Mouse (Mus musculus): Measurements from ENCODE around the gene Bex6. TPM values are rescaled to one million over a fixed set of nuclear protein-coding genes. Genes with fewer than 3 reads are reported as not detected.

Gene Bex6
- total and polyA plus RNA-seq, 2 experiments from 2014 or later, result not detected

- H3K36me3 ChIP-seq (ENCODE audit: insufficient read depth), result no peaks in the 10 kb centered on the region
- H3K4me3 ChIP-seq (ENCODE audit: low read depth, low read length), result no peak overlapping the region
- WGBS, result 71% methylated on average over 11 of the region's 11 CpGs
- no peak for DNase-seq
- no peak for ATAC-seq
- no peaks in the 10 kb centered on the region for H3K27me3 ChIP-seq (ENCODE audit: insufficient read depth, low read length)
- no peak overlapping the region for H3K27ac ChIP-seq (ENCODE audit: low read depth, low read length)
- H3K4me2 ChIP-seq (ENCODE audit: low read depth), result no peak overlapping the region
- TF ChIP-seq CTCF (IDR thresholded peaks at IDR 0.05; ENCODE audit: low read depth), result no peak
- no peak overlapping the region for H3K9ac ChIP-seq
- H3K4me1 ChIP-seq (ENCODE audit: insufficient read depth), result no peaks in the 10 kb centered on the region
- H3K9me3 ChIP-seq (ENCODE audit: low read length), result no peaks in the 10 kb centered on the region
Observed at GRCm38 (mm10) chr16:32173401-32173800, 6.2 kb upstream of the Bex6 start.

- Histone ChIP-seq H3K9ac (no peak overlapping the region), H3K4me2 (ENCODE audit: low read depth) (no peak overlapping the region), H3K27me3 (ENCODE audit: insufficient read depth, low read length) (no peaks in the 10 kb centered on the region), H3K9me3 (ENCODE audit: low read length) (no peaks in the 10 kb centered on the region), H3K36me3 (ENCODE audit: insufficient read depth) (no peaks in the 10 kb centered on the region), H3K4me1 (ENCODE audit: insufficient read depth) (no peaks in the 10 kb centered on the region), H3K4me3 (ENCODE audit: low read depth, low read length) (no peak overlapping the region), H3K27ac (ENCODE audit: low read depth, low read length) (no peak overlapping the region)
- DNase-seq (no peak), ATAC-seq (no peak)
- 87% methylated on average over 8 of the region's 8 CpGs for WGBS
- no peak for TF ChIP-seq CTCF (IDR thresholded peaks at IDR 0.05; ENCODE audit: low read depth)
Observed at GRCm38 (mm10) chr16:32174340-32175005, 5.2 kb upstream of the Bex6 start.

- no peaks in the 10 kb centered on the region for H3K4me1 ChIP-seq (ENCODE audit: insufficient read depth)
- 94% methylated on average over 4 of the region's 4 CpGs for WGBS
- TF ChIP-seq CTCF (IDR thresholded peaks at IDR 0.05; ENCODE audit: low read depth), result no peak; the same call in 1 of the 2 replicates
Observed at GRCm38 (mm10) chr16:32175029-32175428, 4.6 kb upstream of the Bex6 start.

GRCm38 (mm10) chr16:32176896-32177686 lies 2.5 kb upstream of the Bex6 start:
- H3K4me1 ChIP-seq (ENCODE audit: insufficient read depth), result no peaks in the 10 kb centered on the region
- no peak overlapping the region for H3K4me2 ChIP-seq (ENCODE audit: low read depth)
- H3K4me3 ChIP-seq (ENCODE audit: low read depth, low read length), result no peak overlapping the region
- no peaks in the 10 kb centered on the region for H3K36me3 ChIP-seq (ENCODE audit: insufficient read depth)
- no peak overlapping the region for H3K9ac ChIP-seq
- no peaks in the 10 kb centered on the region for H3K9me3 ChIP-seq (ENCODE audit: low read length)
- no peak for TF ChIP-seq CTCF (IDR thresholded peaks at IDR 0.05; ENCODE audit: low read depth)
- no peak for ATAC-seq
- no peak overlapping the region for H3K27ac ChIP-seq (ENCODE audit: low read depth, low read length)
- DNase-seq, result no peak
- 50% methylated on average over 18 of the region's 18 CpGs for WGBS
- no peaks in the 10 kb centered on the region for H3K27me3 ChIP-seq (ENCODE audit: insufficient read depth, low read length)

More at GRCm38 (mm10) chr16:32175029-32175428, 4.6 kb upstream of the Bex6 start:
- DNase-seq (no peak), ATAC-seq (no peak)
- Histone ChIP-seq H3K36me3 (ENCODE audit: insufficient read depth) (no peaks in the 10 kb centered on the region), H3K27me3 (ENCODE audit: insufficient read depth, low read length) (no peaks in the 10 kb centered on the region), H3K9me3 (ENCODE audit: low read length) (no peaks in the 10 kb centered on the region), H3K4me2 (ENCODE audit: low read depth) (no peak overlapping the region), H3K4me3 (ENCODE audit: low read depth, low read length) (no peak overlapping the region), H3K27ac (ENCODE audit: low read depth, low read length) (no peak overlapping the region), H3K9ac (no peak overlapping the region)

GRCm38 (mm10) chr16:32186056-32186455 lies 6.4 kb downstream of the Bex6 start:
- H3K4me2 ChIP-seq (ENCODE audit: low read depth), result no peak overlapping the region
- WGBS, result 97% methylated on average over 5 of the region's 5 CpGs
- no peaks in the 10 kb centered on the region for H3K9me3 ChIP-seq (ENCODE audit: low read length)
- H3K4me3 ChIP-seq (ENCODE audit: low read depth, low read length), result no peak overlapping the region
- H3K27ac ChIP-seq (ENCODE audit: low read depth, low read length), result no peak overlapping the region
- ATAC-seq, result no peak
- no peak for DNase-seq
- H3K27me3 ChIP-seq (ENCODE audit: insufficient read depth, low read length), result no peaks in the 10 kb centered on the region
- no peak for TF ChIP-seq CTCF (IDR thresholded peaks at IDR 0.05; ENCODE audit: low read depth)
- no peak overlapping the region for H3K9ac ChIP-seq
- H3K4me1 ChIP-seq (ENCODE audit: insufficient read depth), result no peaks in the 10 kb centered on the region
- H3K36me3 ChIP-seq (ENCODE audit: insufficient read depth), result no peaks in the 10 kb centered on the region

GRCm38 (mm10) chr16:32189109-32189508 lies 9.5 kb downstream of the Bex6 start:
- Histone ChIP-seq H3K4me3 (ENCODE audit: low read depth, low read length) (no peak overlapping the region), H3K9me3 (ENCODE audit: low read length) (no peaks in the 10 kb centered on the region), H3K27me3 (ENCODE audit: insufficient read depth, low read length) (no peaks in the 10 kb centered on the region), H3K9ac (no peak overlapping the region), H3K4me1 (ENCODE audit: insufficient read depth) (no peaks in the 10 kb centered on the region), H3K36me3 (ENCODE audit: insufficient read depth) (no peaks in the 10 kb centered on the region), H3K27ac (ENCODE audit: low read depth, low read length) (no peak overlapping the region), H3K4me2 (ENCODE audit: low read depth) (no peak overlapping the region)
- DNase-seq (peak; percentile 58), ATAC-seq (peak; percentile 81)
- WGBS, result 39% methylated on average over 6 of the region's 6 CpGs
- TF ChIP-seq CTCF (IDR thresholded peaks at IDR 0.05; ENCODE audit: low read depth), result no peak

GRCm38 (mm10) chr16:32190011-32190441 lies 10.4 kb downstream of the Bex6 start:
- H3K9me3 ChIP-seq (ENCODE audit: low read length), result no peaks in the 10 kb centered on the region
- 59% methylated on average over 12 of the region's 12 CpGs for WGBS
- H3K9ac ChIP-seq, result no peak overlapping the region
- H3K36me3 ChIP-seq (ENCODE audit: insufficient read depth), result no peaks in the 10 kb centered on the region
- H3K4me1 ChIP-seq (ENCODE audit: insufficient read depth), result no peaks in the 10 kb centered on the region
- H3K27me3 ChIP-seq (ENCODE audit: insufficient read depth, low read length), result no peaks in the 10 kb centered on the region
- ATAC-seq (no peak), DNase-seq (no peak)
- H3K27ac ChIP-seq (ENCODE audit: low read depth, low read length), result no peak overlapping the region
- H3K4me3 ChIP-seq (ENCODE audit: low read depth, low read length), result no peak overlapping the region
- TF ChIP-seq CTCF (IDR thresholded peaks at IDR 0.05; ENCODE audit: low read depth), result no peak
- no peak overlapping the region for H3K4me2 ChIP-seq (ENCODE audit: low read depth)

All from forebrain, postnatal 0 days (tissue).